Mouse (Mus musculus): ENCODE measurements around the gene Plppr2.

Plppr2 gene

DNA sequence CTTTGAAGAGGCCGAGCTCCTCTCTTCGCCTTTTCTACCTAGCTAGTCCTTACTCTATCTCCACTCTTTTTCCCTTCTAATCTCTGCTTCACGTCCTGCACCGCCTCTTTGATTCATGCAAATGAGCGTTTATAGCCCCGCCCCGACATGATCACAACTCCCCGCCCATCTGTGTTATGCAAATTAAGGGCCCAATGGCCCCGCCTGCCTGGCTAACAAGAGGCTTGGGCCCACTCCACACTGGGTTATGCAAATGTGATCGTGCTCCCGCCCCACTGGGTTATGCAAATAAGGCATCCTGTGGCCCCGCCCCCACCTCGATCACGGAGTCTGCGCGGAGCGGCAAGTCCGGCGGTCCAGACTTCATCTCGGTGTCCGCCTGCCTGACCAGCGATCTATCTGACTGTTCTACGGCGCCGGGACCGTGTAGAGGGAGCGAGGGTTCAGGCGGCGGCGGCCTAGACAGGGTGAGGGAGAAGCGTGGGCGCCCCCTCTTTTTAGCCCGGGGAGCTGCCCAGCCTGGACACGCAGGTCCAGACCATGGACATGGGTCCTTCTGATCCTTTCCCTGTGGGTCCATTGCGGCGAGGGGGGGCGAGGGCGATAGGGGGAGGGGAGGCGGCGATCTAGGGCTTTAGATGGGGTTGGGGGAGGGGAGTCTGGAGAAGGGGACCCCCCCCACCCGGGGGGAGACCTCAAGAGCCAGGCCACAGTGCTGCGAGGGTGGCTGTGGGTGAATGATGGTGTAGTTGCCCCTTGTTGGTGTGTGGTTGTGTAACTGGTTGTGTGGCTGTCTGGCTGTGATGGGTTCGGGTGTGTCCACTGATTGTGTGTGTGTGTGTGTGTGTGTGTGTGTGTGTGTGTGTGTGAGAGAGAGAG, at the start of gene Plppr2:
Gene Plppr2, plus strand, starts transcription at position 342 of the 879 bp plus-strand sequence.
- peak; percentile 96 for DNase-seq (ENCODE audit: low spot score)

GRCm38 (mm10) chr9:21889229-21889628, 47.6 kb upstream of the Plppr2 start:
- no peak for DNase-seq (ENCODE audit: low spot score)

DNA sequence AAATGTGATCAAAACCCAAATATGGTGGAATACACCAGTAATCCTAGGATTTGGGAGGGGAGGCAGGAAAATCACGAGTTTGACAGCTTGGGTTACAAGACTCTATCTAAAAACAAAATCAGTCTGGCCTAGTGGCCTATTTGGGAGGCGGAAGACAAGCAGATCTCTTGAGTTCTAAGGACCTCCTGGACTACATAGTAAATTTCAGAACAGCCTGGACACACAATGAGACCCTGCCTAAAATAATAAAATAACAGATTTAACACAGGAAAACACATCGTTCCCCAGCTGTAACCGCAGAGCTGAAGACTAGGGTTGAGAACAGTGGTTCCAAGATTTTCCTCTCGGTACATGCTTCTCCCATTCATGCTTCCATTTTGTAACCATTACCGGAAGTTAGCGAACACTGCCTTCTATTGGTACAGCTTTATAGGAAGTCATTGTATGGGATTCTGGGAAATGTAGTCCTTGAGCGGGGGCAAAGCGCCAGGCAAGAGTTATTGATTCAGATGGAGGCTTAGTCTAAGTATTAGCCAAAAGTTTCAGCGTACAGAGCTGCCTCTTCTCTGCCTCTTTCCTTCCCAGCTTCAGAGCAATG, 35.5 kb upstream of the Plppr2 start:
- peak; percentile 44 for DNase-seq (ENCODE audit: low spot score)

GRCm38 (mm10) chr9:21904031-21904430, 32.8 kb upstream of the Plppr2 start:
- no peak for DNase-seq (ENCODE audit: low spot score)

DNA sequence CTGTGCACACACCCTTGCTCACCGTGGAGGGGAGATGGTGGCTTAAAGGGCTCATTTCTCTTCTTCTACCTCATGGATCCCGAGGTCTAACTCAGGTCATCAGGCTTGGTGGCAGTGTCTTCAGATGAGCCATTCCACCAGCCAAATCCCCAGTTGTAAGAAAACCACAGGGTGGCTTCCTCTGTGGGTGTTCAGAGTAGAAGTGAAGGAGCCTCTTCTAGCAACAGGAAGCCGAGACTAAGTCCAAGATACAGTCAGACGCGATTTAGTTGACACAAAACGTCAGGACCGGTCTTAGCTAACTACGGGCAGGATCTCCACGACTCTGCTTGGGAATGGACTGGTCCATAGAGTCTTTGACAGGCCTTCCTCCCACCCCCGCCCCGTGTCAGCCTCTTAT, 28.6 kb upstream of the Plppr2 start:
- DNase-seq (ENCODE audit: low spot score) = no peak

DNA sequence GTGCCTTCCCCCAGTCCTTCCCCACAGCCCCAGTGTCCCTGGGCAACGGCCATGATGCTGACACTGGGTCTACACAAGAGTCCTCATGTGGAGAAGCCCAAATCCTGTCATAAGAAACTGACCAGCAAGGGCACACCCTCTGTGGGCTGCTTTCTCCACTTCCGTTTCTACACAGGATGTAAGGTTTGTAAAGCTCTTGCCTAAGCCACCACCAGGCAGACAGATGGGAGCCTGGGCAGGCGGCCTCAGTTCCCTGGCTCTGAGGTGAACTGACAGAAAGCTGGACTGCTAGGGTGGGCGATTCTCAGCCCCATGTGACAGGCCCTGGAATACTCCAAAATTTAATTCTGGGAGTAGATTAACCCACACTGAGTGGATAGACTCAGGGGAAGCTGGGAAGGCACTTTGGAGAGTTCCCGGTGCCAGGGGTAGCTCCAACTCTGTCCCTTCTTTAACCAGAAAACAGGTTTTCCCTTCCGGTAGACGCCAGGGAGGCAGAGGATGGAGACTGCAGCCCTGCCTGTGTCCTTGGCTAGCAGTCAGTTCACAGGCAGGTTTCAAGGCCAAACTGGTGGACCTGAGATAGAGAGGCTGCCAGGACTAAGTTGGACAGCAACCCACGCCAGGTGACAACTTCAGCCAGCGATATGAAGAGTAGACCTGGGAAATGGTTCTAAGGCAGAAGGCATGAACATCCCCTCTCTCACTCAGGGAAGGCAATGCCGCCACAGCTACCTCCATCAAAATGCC, 27.2 kb upstream of the Plppr2 start:
- no peak for DNase-seq (ENCODE audit: low spot score)

DNA sequence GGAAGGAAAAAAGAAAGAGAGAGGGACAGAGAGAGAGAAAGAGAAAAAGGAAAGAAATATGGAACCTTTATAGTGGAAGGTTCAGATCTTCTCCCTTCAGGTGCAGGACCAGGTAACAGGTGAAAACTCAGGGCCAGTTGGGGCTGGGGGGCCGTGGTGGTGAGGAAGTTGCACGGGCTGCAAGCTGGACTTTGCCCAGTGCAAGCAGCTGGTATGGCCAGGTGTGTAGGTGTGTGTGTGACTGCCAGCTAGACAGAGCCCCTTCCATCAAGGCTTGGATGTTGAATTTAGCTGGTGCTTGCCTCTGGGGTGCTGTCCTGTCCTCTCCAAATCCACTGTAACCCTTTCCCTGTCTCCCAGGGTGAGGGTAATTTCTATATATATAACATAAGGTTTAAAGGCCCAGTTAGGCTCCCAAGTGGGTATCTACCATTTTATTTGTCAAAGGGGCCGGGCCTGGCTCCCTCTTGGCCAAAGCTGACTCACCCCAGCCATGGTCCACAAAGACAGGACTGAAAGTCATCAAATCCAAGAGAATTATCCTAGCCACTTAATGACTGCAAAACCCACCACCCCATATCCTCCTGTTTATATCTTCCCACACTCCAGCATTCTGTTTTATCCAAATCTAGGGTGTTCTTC, 19.9 kb upstream of the Plppr2 start:
- no peak for DNase-seq (ENCODE audit: low spot score)

GRCm38 (mm10) chr9:21917493-21918034, 19.3 kb upstream of the Plppr2 start:
- DNase-seq (ENCODE audit: low spot score) = peak; percentile 44

DNA sequence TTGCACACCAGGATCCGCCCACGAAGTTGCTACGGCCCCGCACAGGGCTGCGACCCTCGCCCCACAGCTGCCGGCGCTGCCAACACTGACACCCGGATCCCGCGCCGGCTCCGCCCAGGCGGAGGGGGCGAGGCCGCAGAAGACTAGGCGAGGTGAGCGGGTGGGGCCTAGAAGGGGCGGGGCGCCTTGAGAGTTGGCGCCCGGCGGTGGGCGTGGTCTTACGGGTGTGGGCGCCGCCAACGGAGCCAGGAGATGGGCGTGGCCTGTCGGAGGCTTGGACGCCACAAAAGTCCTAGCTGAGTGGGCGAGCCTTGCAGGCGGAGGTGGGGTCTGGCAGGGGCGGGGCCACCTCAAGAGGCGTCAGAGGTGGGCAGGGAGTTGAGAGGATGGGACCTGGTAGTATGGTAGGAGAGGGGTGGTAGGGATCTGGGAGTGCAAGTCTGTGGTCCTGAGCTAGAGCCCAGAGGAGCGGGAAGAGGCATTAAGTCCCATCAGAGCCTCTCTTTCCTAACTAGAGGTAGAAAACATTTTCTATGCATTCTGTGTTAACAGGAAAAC, 18.7 kb upstream of the Plppr2 start, which contains the start of gene Rab3d:
Gene Rab3d, minus strand, starts transcription at position 158 of the 558 bp plus-strand sequence.
- peak; percentile 97 for DNase-seq (ENCODE audit: low spot score)

DNA sequence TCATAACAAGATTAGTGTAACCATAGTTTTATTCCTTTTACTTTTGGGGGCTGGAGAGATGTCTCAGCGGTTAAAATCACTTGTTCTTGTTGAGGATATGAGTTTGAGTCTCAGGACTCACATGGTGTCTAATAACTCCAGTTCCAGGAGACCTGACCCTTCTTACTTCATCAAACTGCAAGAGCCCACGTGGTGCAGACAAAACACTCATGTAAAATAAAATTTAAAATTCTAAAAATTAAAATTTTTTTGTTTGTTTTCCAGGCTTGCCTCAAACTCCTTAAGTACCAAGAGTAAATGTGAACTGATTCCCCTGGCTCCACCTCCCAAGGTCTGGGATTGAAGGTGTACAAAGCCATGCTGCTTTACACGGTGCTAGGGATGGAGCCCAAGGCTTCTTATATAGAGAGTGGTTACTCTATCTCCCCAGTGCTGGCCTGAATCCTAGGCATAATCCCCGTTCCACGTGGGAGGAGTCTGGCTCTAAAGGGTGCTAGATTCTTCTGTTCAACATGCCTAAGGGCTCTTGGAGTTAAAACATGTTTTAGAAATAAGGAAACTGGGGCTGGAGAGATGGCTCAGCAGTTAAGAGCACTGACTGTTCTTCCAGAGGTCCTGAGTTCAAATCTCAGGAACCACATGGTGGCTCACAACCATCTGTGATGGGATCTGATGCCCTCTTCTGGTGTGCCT, 18.0 kb upstream of the Plppr2 start:
- no peak for DNase-seq (ENCODE audit: low spot score)

DNA sequence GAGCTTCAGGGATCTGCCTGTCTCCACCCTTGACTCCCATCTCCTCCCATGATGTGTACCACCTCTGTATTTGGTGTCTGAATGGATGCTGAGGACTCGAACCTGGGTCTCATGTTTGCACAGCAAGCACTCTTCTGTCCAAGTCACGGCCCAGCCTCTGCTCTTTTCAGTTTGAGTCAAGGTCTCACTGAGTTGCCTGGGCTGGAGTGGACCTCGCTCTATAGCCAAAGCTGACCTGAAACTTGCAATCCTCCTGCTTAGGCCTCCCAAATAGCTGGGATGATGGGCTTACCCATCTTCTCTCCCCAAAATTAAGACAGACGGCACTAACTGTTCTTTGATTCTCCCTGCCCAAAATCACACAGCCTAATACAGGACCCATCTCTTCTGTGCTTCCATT, 13.8 kb upstream of the Plppr2 start:
- no peak for DNase-seq (ENCODE audit: low spot score)

GRCm38 (mm10) chr9:21923490-21924098, 13.2 kb upstream of the Plppr2 start:
- no peak for DNase-seq (ENCODE audit: low spot score)

DNA sequence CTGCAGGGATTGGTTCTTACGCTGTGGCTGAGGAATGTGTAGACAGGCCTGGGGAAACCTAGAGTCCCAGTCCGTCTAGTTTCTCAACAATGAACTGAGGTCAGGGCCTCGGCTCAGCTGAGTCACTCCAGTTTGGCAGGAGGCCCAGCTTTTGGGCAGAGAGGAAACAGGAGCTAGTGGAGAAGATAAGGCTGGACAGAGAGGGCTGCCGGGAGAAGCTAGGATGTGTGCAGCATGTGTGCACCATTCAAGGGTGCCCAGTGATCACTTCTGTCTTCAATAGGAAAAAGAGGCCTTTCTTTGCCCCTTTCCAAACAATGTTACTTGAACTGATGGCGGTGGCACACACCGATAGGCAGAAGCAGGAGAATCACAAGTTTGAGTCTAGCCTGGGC, 12.7 kb upstream of the Plppr2 start:
- DNase-seq (ENCODE audit: low spot score) = peak; percentile 85

DNA sequence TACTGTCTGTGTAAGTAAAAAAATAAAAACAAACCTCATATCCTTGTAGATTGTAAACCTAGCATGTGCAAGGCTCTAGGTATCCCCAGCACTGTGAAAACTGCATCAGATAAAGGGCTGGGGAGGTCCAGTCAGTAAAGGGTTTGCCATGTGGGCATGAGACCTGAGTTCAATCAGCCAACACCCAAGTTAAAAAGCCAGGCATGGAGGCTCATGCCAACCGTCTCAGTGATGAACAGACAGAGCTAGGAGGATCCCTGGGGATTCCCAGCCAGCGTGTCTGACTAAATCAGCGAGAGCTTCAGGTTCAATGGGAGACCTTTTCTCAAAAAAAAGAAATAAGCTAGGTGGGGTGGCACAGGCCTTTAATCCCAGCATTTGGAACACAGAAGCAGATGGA, 11.8 kb upstream of the Plppr2 start:
- DNase-seq (ENCODE audit: low spot score) = no peak

- DNase-seq (ENCODE audit: low spot score) = no peak
Measured at GRCm38 (mm10) chr9:21925506-21925905, 11.3 kb upstream of the Plppr2 start.

DNA sequence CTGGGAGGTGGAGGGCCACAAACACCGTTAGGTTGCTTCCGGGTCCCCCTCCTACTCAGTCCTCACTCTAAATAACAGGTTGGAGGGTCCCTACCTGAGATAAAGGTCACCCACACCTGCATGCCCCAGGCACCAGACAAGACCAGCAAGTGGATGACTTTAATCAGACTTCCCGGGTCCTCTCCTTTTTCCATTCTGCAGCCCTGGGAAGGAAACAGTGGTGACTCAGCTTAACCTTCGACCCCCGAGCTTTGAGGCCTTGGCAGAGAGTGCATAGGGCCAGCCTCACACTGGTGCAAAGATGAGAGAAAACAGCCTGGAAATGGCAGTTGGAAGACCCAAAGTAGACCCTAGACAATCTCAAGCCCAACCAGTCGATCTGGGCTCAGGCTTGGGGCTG, 10.7 kb upstream of the Plppr2 start:
- DNase-seq (ENCODE audit: low spot score) = no peak

- DNase-seq (ENCODE audit: low spot score) = no peak
Measured at GRCm38 (mm10) chr9:21926784-21927183, 10.0 kb upstream of the Plppr2 start.

DNA sequence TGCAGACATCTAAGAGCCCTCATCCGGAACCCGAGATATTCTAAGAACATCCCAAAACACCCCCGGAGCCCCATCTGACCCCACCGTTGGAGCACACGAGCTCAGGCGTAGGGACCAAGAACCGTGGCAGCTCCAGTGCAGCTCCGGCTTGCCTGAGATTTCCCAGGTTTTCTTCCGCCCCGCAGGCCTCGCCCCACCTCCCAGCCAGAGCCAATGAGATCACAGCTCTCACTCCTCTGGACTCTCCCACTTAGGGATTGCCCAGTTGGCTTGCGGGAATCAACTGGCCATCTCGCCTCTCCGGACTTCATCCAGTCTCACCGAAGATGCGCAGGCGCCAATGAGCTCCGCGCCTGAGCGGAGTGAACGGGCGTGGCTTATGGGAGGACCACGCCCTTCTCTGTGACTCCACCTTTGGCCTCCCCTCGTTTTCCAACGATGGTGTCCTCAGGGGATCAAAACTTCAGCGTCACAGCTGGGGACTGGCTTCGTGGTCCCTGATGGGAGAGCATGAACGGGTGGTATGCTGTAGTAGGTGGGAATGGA, 9.6 kb upstream of the Plppr2 start, which contains the start of the genes Ccdc159 and Tmem205:
Gene Ccdc159, plus strand, starts transcription at position 264 of the 546 bp plus-strand sequence.
Gene Tmem205, minus strand, starts transcription at position 349 of the 546 bp plus-strand sequence.
- peak; percentile 89 for DNase-seq (ENCODE audit: low spot score)

DNA sequence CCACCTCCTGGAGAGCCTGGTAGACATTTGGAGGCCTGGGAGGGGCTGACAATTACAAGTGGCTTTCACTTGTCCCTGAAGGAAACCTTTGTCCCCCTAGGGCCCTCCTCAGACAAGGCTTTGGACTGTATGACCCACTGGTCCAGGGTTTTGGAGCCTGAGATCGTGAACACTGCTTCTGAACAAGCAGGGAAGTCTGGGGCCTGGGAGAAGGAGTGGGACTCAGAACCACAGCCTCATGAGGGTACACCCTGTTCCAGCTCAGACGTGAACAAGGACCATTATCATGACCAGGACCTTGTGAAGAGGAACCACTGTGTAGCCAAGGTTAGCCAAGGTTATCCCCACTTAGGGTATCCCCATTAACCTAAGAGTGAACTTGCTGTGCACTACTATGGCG, 7.6 kb upstream of the Plppr2 start:
- no peak for DNase-seq (ENCODE audit: low spot score)

- DNase-seq (ENCODE audit: low spot score) = no peak
Measured at GRCm38 (mm10) chr9:21932006-21932405, 4.8 kb upstream of the Plppr2 start.

Data from ovary, postnatal 36 days (tissue).